Mouse (Mus musculus) urinary bladder, postnatal 4 days (tissue): ENCODE measurements around the gene Zfp296.
A peak's percentile ranks its signal among the peaks of the same experiment; 100 is the strongest.

ENCODE experiments used
- DNase-seq, 2 experiments: peaks; one replicate each; pipeline ENCODE4 v3.0.0; 2021 to 2022; ENCODE audit warnings: low spot score in 2 of 2

Zfp296 gene

DNA sequence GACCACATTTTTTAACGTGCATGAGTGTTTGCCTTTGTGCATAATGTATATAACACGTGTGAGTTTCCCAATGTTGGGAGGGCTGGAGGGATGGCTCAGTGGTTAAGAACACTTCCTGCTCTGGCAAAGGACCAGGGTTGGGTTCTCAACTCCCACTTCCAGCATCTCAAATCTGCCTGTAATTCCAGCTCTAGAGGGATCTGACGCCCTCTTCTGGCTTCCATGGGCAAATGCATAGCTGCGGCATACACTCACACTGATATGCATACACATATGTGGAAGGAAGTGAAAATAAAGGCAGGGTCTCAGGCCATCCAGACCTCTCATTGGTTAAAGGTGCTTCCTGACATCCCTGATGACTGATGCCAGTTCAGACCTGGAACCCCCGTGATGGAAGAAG, 30.2 kb downstream of the Zfp296 start:
- DNase-seq = no peak

DNA sequence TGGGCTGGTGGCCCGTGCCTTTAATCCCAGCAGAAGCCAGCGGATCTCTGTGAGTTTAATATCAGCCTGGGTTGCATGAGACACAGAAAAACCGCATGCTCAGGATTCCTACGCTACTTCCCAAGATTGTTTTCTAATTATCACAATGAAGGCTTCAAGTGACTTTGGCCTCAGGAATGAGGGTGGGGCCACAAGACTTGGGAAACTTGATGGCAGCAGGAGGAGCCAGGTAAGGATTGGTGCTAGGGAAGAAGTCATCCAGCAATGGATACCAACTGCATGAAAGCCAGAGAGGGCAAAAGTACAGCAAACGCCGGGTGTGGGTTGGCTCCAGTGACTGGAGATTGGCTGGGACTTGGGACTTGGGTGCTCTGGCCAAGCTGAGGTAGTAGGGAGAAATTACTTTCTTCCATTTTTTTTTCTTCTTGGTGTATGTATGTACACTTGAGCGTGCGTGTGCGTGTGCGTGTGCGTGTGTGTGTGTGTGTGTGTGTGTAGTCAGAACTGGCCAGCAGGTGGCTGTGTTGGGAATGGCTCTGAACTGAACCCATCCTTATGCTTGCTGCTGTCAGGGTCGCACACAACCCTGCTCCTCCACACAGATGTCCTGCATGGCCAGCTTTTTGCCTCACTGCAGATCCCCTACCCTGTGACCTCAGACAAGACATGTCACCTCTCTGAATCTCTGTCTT, 32.7 kb downstream of the Zfp296 start:
- no peak for DNase-seq

DNA sequence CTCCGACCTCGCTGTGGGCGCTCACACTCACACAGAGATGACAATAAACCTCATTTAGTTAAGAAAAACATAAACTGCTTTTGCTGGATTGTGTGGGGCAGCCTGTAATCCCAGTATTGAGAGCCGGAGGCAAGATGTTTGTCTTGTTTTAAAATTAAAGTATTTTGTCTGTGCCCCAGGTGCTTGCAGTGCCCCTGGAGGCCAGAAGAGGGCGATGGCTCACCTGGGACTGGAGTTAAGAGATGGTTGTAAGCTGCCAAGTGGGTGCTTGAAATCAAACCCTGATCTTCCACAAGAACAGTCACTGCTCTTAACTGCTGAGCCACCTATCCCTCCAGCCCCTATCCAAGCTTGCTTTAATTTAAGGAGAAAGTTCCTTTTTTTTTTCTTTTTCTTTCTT, 33.9 kb downstream of the Zfp296 start:
- DNase-seq = no peak

- no peak for DNase-seq
These were observed 38.0 kb downstream of the Zfp296 start for GRCm38 (mm10) chr7:19615036-19615577.

- DNase-seq = peak; percentile 60 to 76
These were observed 42.1 kb downstream of the Zfp296 start for GRCm38 (mm10) chr7:19619004-19619801.

- DNase-seq = no peak
These were observed 43.7 kb downstream of the Zfp296 start for GRCm38 (mm10) chr7:19620811-19621210.

GRCm38 (mm10) chr7:19622241-19622640, 45.2 kb downstream of the Zfp296 start:
- no peak for DNase-seq

DNA sequence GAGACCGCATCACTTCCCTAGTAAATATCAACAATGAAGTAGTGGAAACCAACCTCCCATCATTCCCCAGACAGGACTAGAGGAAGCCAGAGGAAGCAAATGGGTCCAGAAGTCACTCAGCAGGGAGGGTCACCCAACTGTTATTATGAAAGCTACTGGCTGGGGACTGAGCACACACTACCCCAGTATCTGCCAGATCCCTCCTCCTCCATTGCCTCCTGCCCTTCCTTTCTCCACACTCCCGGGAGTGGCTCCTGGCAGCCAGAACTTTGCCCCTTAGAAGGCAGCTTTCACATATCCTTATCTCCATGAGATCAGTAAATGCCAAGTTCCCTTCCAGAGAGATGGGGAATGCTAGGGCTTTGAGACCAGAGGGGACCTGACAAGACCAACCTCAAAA, 46.3 kb downstream of the Zfp296 start:
- no peak for DNase-seq

DNA sequence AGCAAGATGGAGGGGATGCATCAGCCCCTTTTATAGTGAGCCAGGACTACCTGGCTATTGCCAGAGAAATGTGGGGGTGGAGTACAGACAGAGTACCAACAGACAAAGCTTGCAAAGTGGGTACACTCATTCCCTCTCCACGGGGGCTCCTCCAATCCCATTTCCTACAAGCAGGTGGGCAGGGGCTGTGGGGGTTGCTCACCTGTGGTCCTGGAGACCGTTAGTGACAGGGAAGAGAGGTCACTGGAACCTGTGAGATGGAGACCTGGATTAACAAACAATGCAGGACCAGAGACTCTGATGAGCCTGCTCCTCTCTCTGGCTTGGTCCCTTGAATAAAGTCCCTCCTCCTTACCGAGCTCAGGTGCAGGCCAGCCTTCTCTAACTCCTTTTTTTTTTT, 50.6 kb downstream of the Zfp296 start:
- no peak for DNase-seq

GRCm38 (mm10) chr7:19628192-19628535, 51.1 kb downstream of the Zfp296 start:
- DNase-seq = no peak

GRCm38 (mm10) chr7:19628536-19629360, 51.7 kb downstream of the Zfp296 start:
- peak; percentile 94 to 98 for DNase-seq

DNA sequence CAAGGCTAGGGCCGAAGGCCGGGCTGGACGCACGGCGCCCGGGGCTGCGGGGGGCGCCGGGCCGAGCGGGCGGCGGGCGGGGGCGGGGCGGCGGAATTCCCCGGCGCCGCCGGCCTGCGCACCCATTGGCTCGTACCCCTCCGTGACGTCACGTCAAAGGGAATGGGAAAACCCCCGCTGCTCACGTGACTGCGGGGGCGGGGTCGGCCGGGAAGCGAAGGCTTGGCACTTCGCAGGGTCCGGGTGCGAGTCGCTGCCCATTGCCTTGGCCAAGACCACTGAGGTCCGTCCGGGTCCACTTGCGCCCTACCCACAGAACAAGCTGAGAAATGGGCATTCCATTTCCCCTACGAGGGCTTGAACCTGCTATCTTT, 52.3 kb downstream of the Zfp296 start, which contains the start of gene Relb:
Gene Relb, minus strand, starts transcription at position 78 of the 374 bp plus-strand sequence.
- peak; percentile 88 to 96 for DNase-seq
